Mouse (Mus musculus): ENCODE results near the gene Vmn1r151. TPM values are rescaled to one million over a fixed set of nuclear protein-coding genes. Genes with fewer than 3 reads are reported as not detected.
"Not testable (repeated sequence)": the region's sequence is repeated elsewhere in the genome, so short reads cannot be mapped to it uniquely, and the experiment has no call there.

Vmn1r151 gene
- not detected in 2 replicates for total RNA-seq (2012; rRNA removed)

GRCm38 (mm10) chr7:22499578-22499977 lies at the start of gene Vmn1r151:
Vmn1r151 (minus strand) TSS chr7:22499678.
- H3K27ac ChIP-seq (ENCODE audit: insufficient read depth, low read depth, low read length, poor library complexity, severe bottlenecking); H3K4me1 ChIP-seq (ENCODE audit: control insufficient read depth in 2 of 2, insufficient read depth in 2 of 2, low read length in 2 of 2, poor library complexity in 1 of 2); H3K9me3 ChIP-seq (ENCODE audit: control insufficient read depth, insufficient read depth, low read depth, low read length); H3K9ac ChIP-seq (ENCODE audit: insufficient read depth, low read depth, low read length, poor library complexity, severe bottlenecking); H3K36me3 ChIP-seq (ENCODE audit: control insufficient read depth, insufficient read depth, low read length, poor library complexity, severe bottlenecking); DNase-seq (ENCODE audit: low read depth, low spot score); in situ Hi-C loops (cut with MboI; ENCODE audit: low sequenced_read_pairs in 2 of 2, unreplicated experiment in 2 of 2); H3K4me3 ChIP-seq (ENCODE audit: insufficient read depth in 1 of 2, low read depth in 1 of 2, low read length in 2 of 2, poor library complexity in 1 of 2, severe bottlenecking in 1 of 2): not testable (repeated sequence)

- DNase-seq (ENCODE audit: low read depth, low spot score); H3K27ac ChIP-seq (ENCODE audit: insufficient read depth, low read depth, low read length, poor library complexity, severe bottlenecking); H3K4me3 ChIP-seq (ENCODE audit: insufficient read depth in 1 of 2, low read depth in 1 of 2, low read length in 2 of 2, poor library complexity in 1 of 2, severe bottlenecking in 1 of 2); in situ Hi-C loops (cut with MboI; ENCODE audit: low sequenced_read_pairs in 2 of 2, unreplicated experiment in 2 of 2); H3K36me3 ChIP-seq (ENCODE audit: control insufficient read depth, insufficient read depth, low read length, poor library complexity, severe bottlenecking); H3K9me3 ChIP-seq (ENCODE audit: control insufficient read depth, insufficient read depth, low read depth, low read length); H3K9ac ChIP-seq (ENCODE audit: insufficient read depth, low read depth, low read length, poor library complexity, severe bottlenecking); H3K4me1 ChIP-seq (ENCODE audit: control insufficient read depth in 2 of 2, insufficient read depth in 2 of 2, low read length in 2 of 2, poor library complexity in 1 of 2): not testable (repeated sequence)
Measured at GRCm38 (mm10) chr7:22534787-22535186, 35.3 kb upstream of the Vmn1r151 start, which contains the start of gene Gm8677. Gm8677 (minus strand) TSS chr7:22534887.

GRCm38 (mm10) chr7:22522667-22523066 lies 23.2 kb upstream of the Vmn1r151 start, which contains the start of gene Vmn1r152:
Vmn1r152 (plus strand) TSS chr7:22522967.
- H3K9me3 ChIP-seq (ENCODE audit: control insufficient read depth, insufficient read depth, low read depth, low read length); H3K27ac ChIP-seq (ENCODE audit: insufficient read depth, low read depth, low read length, poor library complexity, severe bottlenecking); H3K4me1 ChIP-seq (ENCODE audit: control insufficient read depth in 2 of 2, insufficient read depth in 2 of 2, low read length in 2 of 2, poor library complexity in 1 of 2); H3K9ac ChIP-seq (ENCODE audit: insufficient read depth, low read depth, low read length, poor library complexity, severe bottlenecking); DNase-seq (ENCODE audit: low read depth, low spot score); H3K36me3 ChIP-seq (ENCODE audit: control insufficient read depth, insufficient read depth, low read length, poor library complexity, severe bottlenecking); H3K4me3 ChIP-seq (ENCODE audit: insufficient read depth in 1 of 2, low read depth in 1 of 2, low read length in 2 of 2, poor library complexity in 1 of 2, severe bottlenecking in 1 of 2); in situ Hi-C loops (cut with MboI; ENCODE audit: low sequenced_read_pairs in 2 of 2, unreplicated experiment in 2 of 2): not testable (repeated sequence)

- H3K9me3 ChIP-seq (ENCODE audit: control insufficient read depth, insufficient read depth, low read depth, low read length); H3K27ac ChIP-seq (ENCODE audit: insufficient read depth, low read depth, low read length, poor library complexity, severe bottlenecking); H3K9ac ChIP-seq (ENCODE audit: insufficient read depth, low read depth, low read length, poor library complexity, severe bottlenecking); H3K4me3 ChIP-seq (ENCODE audit: insufficient read depth in 1 of 2, low read depth in 1 of 2, low read length in 2 of 2, poor library complexity in 1 of 2, severe bottlenecking in 1 of 2); DNase-seq (ENCODE audit: low read depth, low spot score); in situ Hi-C loops (cut with MboI; ENCODE audit: low sequenced_read_pairs in 2 of 2, unreplicated experiment in 2 of 2); H3K36me3 ChIP-seq (ENCODE audit: control insufficient read depth, insufficient read depth, low read length, poor library complexity, severe bottlenecking); H3K4me1 ChIP-seq (ENCODE audit: control insufficient read depth in 2 of 2, insufficient read depth in 2 of 2, low read length in 2 of 2, poor library complexity in 1 of 2): not testable (repeated sequence)
Measured at GRCm38 (mm10) chr7:22463975-22464374, 35.5 kb downstream of the Vmn1r151 start, which contains the start of gene Gm10665. Gm10665 (minus strand) TSS chr7:22464075.

Other genes with a start within 250 kb of the Vmn1r151 start
- gene Gm4187, start 170.0 kb downstream of the Vmn1r151 start, total RNA-seq (2012; rRNA removed), result not detected in 2 replicates
- gene Gm8660, start 128.6 kb downstream of the Vmn1r151 start, total RNA-seq (2012; rRNA removed), result not detected in 2 replicates
- gene Vmn1r148, start 86.1 kb downstream of the Vmn1r151 start, total RNA-seq (2012; rRNA removed), result not detected in 2 replicates
- not detected in 2 replicates for gene Vmn1r149, start 61.4 kb downstream of the Vmn1r151 start, total RNA-seq (2012; rRNA removed)
- not detected in 2 replicates for gene Gm10665, start 35.6 kb downstream of the Vmn1r151 start, total RNA-seq (2012; rRNA removed)
- gene Vmn1r152, start 23.3 kb upstream of the Vmn1r151 start, total RNA-seq (2012; rRNA removed), result not detected in 2 replicates
- gene Gm8677, start 35.2 kb upstream of the Vmn1r151 start, total RNA-seq (2012; rRNA removed), result not detected in 2 replicates
- gene Gm4201, start 65.7 kb upstream of the Vmn1r151 start, total RNA-seq (2012; rRNA removed), result not detected in 2 replicates
- gene Gm4565, start 88.4 kb upstream of the Vmn1r151 start, total RNA-seq (2012; rRNA removed), result not detected in 2 replicates
- not detected in 2 replicates for gene Vmn1r155, start 158.3 kb upstream of the Vmn1r151 start, total RNA-seq (2012; rRNA removed)
- not detected in 2 replicates for gene Gm8693, start 192.6 kb upstream of the Vmn1r151 start, total RNA-seq (2012; rRNA removed)
- gene Gm4567, start 220.0 kb upstream of the Vmn1r151 start, total RNA-seq (2012; rRNA removed), result not detected in 2 replicates